Mouse (Mus musculus) inflammation-experienced regulatory T-cells, adult 16 weeks (primary cell): ENCODE measurements around the gene Gm28308. TPM values are rescaled to one million over a fixed set of nuclear protein-coding genes. Genes with fewer than 3 reads are reported as not detected.

ENCODE experiments used
- polyA plus RNA-seq: library from polyadenylated mRNA; unstranded; fragments of 100-300 nt; shearing (Covaris generic); gene quantifications from one replicate; pipeline ENCODE4 v1.2.1, GENCODE M21; 2017

The Gm28308 gene
- polyA plus RNA-seq, 1 experiment from 2014 or later: not detected

Other genes starting within 250 kb of the Gm28308 start
- gene Skap2, start 200.8 kb downstream of the Gm28308 start, polyA plus RNA-seq: 32.2 TPM
- gene Hoxa1, start 55.0 kb downstream of the Gm28308 start, polyA plus RNA-seq: not detected
- not detected for gene Hoxa2, start 48.5 kb downstream of the Gm28308 start, polyA plus RNA-seq
- not detected for gene 5730596B20Rik, start 35.8 kb downstream of the Gm28308 start, polyA plus RNA-seq
- not detected for gene Hoxa4, start 21.6 kb downstream of the Gm28308 start, polyA plus RNA-seq
- not detected for gene Hoxa5, start 8.8 kb downstream of the Gm28308 start, polyA plus RNA-seq
- not detected for gene Hoxa6, start 4.6 kb downstream of the Gm28308 start, polyA plus RNA-seq
- not detected for gene Hoxa3, start within 50 bp of the Gm28308 start, polyA plus RNA-seq
- 0.33 TPM for gene Hoxa7, start 8.5 kb upstream of the Gm28308 start, polyA plus RNA-seq
- gene Hoxa9, start 17.8 kb upstream of the Gm28308 start, polyA plus RNA-seq: 0.12 TPM
- gene Hoxa10, start 27.5 kb upstream of the Gm28308 start, polyA plus RNA-seq: not detected
- not detected for gene Hoxa11, start 32.5 kb upstream of the Gm28308 start, polyA plus RNA-seq
- gene Hoxa13, start 47.5 kb upstream of the Gm28308 start, polyA plus RNA-seq: not detected
- gene Evx1, start 100.2 kb upstream of the Gm28308 start, polyA plus RNA-seq: not detected